Mouse (Mus musculus): ENCODE results near the gene Gm379. TPM values are rescaled to one million over a fixed set of nuclear protein-coding genes. Genes with fewer than 3 reads are reported as not detected.
A peak's percentile ranks its signal among the peaks of the same experiment; 100 is the strongest.

The Gm379 gene
- polyA plus RNA-seq (2012; rRNA removed) = 1.7 and 2.7 TPM in 2 replicates

DNA sequence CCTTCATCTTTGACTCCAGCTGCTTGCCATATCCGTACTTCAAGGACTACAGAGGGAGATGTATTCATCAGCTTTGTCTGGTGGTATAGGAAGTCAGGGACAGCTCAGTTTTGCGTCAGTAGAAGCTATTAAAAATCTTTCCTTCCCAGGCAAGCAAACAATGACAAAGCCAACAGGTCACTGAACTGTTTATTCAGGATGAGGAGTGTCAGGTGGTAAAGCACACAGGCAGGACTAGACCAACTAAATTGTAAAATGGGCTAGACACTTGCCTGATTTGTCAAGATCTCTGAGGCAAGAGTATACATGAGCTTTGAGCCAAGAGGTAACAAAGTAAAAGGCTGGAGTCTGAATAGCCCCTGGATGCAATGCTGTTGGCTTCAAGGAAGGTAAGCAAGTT is at the start of gene Gm379:
TSS of gene Gm379 (minus strand) at position 7 of the 400 bp plus-strand sequence.
- 25% methylated on average over 2 of the region's 2 CpGs for WGBS
- DNase-seq (ENCODE audit: low read depth, low spot score) = peak; percentile 29

- WGBS = 62% methylated on average over 2 of the region's 2 CpGs
- no peak for DNase-seq (ENCODE audit: low read depth, low spot score)
These were observed 39.6 kb upstream of the Gm379 start for GRCm38 (mm10) chrX:108704312-108704711.

GRCm38 (mm10) chrX:108668868-108669267 is 4.2 kb upstream of the Gm379 start:
- DNase-seq (ENCODE audit: low read depth, low spot score) = no peak
- 63% methylated on average over 1 of the region's 1 CpGs for WGBS

DNA sequence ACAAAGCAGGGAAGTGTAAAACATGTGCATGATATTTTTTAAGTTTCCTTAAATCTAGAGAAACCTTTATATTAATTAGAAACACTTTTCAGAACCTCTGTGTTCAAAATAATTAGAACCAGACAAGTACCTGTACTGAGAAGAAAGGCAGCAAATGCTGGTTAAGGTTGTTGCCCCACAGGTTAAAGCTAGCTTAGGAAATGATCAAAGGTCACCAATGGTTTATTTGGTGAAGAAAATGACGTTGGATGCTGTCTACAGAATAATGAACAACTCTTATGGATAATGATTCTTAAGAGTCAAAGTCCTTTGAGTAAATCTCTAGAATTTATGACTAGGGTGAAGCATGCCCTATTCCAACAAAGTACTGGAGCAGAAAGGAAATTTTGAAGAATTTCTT is 42.7 kb downstream of the Gm379 start:
- no peak for DNase-seq (ENCODE audit: low read depth, low spot score)
- 9% methylated on average over 1 of the region's 1 CpGs for WGBS

DNA sequence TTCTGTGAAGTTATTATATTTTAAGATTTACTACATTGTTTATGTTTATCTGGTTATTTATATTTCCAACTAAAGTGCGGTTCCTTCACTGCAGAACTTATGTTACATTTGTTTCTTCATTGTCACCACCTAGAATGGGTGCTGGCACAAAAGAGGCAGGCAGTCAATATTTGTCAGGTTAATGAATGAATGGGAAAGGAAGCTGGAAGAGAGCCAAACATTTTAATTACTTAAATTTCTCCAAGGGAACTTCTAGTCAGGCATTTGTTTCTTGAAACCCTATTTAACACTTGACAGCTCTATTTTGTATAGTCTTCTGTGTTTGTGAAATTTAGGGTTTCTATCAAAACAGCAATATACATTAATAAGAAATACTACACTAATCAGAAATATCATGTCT is 43.8 kb downstream of the Gm379 start:
- no peak for DNase-seq (ENCODE audit: low read depth, low spot score)
- 25% methylated on average over 1 of the region's 1 CpGs for WGBS

Other genes starting within 250 kb of the Gm379 start
- gene Brwd3, start 169.5 kb upstream of the Gm379 start, polyA plus RNA-seq (2012; rRNA removed) = 0.60 and 1.3 TPM in 2 replicates

All from large intestine, adult 2 months (tissue).